Mouse (Mus musculus) gastrocnemius, adult 8-10 months (tissue): Measurements from ENCODE around the gene Zfp541. TPM values are rescaled to one million over a fixed set of nuclear protein-coding genes. Genes with fewer than 3 reads are reported as not detected.

Source experiments
- DNase-seq, 2 experiments: peaks; one replicate each; pipeline ENCODE4 v3.0.0; 2022; ENCODE audit warnings: low spot score in 2 of 2
- total RNA-seq, 4 experiments: library from RNA; stranded (reverse); gene quantifications; 2 replicates each; pipeline ENCODE4 v1.2.4; 2022

Gene Zfp541
- total RNA-seq, 4 experiments from 2014 or later, result not detected

DNA sequence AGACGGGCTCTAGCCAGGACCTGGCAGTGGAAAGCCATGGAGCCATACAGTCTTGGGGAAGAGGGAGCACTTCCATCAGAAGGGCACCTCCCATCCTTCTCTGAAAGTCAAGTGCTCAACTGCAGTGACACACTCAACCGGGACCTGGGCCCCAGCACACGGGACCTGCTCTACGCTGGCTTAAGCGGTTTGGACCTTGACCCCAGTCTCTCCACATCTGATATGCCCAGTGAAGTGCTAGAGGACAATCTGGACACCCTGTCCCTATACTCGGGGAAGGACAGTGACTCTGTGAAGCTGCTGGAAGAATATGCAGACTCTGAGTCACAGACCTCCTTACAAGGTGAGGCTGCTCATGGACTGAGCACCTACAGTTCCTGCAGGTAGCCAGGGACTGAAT, 10.3 kb downstream of the Zfp541 start:
- no peak for DNase-seq

- DNase-seq, result no peak
Measured at GRCm38 (mm10) chr7:16079947-16080346, 18.3 kb downstream of the Zfp541 start.

DNA sequence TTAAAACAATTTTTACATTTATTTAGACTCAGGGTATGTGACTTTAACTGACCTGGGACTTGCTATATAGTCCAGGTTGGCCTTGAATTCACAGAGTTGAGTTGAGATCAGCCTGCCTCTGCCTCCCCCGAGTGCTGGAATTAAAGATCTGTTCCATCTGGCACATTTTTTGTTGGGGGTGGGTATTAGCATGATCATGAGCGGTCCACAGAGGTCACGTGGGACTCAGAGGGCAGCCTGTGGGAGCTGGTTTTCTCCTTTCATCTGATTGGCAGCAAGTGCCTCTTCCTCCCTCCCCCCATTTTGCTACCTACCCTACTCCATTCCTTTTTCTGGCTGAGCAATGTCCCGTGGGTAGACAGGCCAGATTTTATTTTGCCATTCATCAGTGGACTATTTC, 19.0 kb downstream of the Zfp541 start:
- DNase-seq, result no peak

DNA sequence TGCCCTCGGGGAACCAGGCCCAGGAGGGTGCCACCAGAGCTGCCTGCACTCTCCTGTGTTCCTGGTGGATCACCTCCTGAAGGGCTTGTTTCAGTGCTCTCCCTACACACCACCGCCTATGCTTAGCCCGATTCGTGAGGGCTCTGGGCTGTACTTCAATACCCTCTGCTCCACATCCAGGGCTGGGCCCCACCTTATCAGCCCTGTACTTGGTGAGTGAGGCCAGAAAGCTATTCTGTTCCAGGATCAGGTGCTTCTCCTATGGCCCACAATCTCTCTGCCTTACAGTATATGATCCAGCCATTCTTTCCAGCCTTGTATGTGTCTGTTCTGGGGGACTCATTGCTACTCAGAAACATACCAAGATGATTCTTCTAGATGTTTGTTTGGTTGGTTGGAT, 21.7 kb downstream of the Zfp541 start:
- DNase-seq, result no peak

- DNase-seq, result no peak
Measured at GRCm38 (mm10) chr7:16087587-16087986, 26.0 kb downstream of the Zfp541 start.

DNA sequence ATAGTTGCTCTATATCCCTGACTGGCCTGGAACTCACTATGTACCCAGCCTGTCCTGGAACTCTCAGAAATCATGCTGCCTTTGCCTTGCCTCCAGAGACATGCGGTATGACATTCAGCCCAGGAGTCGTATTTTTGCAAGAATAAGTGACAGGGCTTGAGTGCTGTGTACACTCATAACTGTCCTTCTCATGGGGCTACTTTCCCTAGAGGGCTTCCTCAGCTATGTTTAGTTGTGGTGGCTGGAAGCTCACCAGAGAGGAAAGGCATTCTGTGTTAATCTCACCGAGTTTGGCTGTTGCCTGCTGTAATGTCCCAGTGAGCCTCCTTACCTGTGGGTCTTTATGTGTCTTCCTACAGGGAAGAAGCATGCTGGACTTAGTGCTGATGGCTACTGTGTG, 33.0 kb downstream of the Zfp541 start:
- no peak for DNase-seq

GRCm38 (mm10) chr7:16098021-16099017, 36.7 kb downstream of the Zfp541 start, which contains the start of gene Napa:
Gene Napa, plus strand, starts transcription at chr7:16098458.
- peak; percentile 97 to 99 for DNase-seq

DNA sequence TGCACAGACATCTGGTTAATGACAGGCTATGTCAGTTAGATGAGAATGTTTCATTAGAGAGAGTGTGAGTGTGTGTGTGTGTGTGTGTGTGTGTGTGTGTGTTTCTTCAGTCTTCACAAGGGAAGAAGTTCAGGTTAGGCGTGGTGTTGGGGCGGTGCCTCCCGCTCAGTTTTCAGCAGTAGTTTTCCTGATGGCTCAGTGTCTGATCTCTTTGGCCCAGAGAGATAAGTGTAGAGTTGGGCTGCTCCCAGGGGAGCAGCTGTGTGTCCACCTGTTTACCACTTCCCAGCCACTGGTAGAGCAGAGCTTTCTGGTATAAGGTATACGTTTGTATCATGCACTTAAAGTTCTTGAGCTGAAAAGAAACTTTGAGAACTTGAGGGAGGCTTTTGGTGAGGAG, 38.3 kb downstream of the Zfp541 start:
- DNase-seq, result no peak

- DNase-seq, result peak in 1 of 2 experiments; percentile 32
Measured at GRCm38 (mm10) chr7:16101081-16101480, 39.5 kb downstream of the Zfp541 start.

DNA sequence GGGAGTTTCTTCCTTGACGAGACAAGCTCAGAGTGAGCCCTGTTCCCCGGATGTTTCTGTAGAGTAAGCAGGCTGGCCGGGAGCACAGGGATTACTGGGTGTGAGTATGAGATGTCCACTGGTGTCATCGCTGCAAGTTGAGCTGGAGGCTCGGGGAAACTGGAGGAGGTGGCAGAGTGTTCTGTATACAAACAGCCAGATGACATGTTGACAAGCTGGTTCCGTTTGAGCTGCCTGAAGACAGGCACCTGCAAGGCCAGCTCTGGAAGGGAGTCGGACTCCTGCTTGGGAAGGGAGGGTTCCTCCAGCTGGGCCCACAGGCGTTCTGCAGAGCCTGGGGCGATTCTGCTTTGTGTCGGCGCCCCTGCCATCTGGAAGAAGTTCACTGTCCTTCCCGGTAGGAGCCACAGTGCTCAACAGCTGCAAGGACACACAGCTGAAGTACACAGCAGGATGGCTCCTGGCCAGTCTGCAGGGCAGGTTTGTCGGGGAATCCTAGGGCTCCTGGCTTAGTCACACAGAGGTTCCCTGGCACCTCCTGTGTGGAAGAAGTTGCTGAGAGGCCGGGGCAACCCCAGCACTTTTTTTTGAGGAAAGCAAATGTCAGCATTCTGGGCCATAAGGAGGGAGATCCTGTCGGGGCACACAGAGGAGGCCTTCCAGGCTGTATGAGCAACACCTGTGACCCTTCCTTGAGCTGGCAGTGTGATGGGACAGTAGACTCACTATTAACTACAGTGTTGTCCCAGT, 40.3 kb downstream of the Zfp541 start:
- peak; percentile 44 to 56 for DNase-seq

DNA sequence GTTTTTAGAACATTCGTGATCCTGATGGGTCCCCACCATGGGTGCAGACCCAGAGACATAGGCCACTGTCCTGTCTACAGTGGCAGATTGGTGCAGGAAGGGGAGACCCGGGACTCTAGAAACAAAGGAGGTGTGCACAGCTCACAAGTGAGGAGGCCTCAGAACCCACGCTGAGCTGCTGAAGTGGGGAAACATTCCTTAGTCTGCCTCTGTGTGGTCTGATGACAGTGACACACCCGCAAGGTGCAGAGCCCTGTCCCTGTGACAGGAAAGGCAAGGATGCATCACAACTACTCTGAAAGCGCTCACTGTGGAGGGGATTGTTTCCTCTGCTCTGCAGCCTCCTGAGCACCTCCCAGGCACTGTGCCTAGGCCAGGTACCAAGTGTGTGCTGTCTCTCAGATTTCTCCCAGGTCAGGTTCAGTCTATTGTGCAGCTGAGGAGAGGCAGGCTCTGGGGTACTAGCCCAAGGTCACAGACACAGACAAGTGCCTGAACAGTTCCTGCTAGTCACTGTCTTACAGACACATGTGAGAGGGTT, 41.1 kb downstream of the Zfp541 start:
- no peak for DNase-seq

GRCm38 (mm10) chr7:16103760-16104159, 42.1 kb downstream of the Zfp541 start:
- no peak for DNase-seq

DNA sequence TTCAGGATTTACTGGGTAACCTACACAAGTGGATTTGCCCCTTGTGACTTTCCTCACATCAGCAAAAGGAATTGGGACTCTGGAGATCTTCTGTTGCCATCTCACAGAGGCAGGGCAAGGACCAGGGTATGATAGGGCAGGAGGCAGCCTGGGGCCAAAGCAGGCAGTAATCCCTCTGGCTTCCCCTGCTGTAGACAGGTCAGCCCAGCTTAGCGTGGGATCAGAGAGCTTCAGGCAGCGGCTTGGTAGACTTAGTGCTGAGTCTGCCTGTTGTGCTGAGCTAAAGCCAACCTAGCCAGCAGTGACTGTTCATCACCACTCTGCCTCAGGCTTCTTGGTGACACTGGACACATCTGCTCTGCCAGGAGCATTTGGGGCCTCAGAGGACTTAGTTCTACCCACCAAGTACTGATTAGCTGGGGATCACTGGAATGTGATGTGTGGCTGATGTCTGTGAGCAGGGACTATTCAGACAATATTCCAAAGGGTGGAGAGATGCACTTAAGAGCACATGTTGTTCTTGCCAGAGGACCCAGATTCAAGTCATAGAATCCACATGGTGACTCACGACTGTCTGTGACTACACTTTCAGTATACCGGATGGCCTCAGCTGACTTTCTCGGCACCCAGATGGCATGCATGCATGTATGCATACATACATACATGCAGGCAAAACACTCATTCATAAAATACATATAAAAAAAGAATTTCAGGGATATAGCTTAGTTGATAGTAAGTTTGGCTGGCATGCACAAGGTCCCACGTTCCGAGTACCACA, 43.2 kb downstream of the Zfp541 start:
- no peak for DNase-seq

- DNase-seq, result no peak
Measured at GRCm38 (mm10) chr7:16108886-16109542, 47.4 kb downstream of the Zfp541 start.

GRCm38 (mm10) chr7:16110158-16110557, 48.5 kb downstream of the Zfp541 start:
- DNase-seq, result no peak

GRCm38 (mm10) chr7:16111284-16112090, 49.9 kb downstream of the Zfp541 start:
- no peak for DNase-seq

- no peak for DNase-seq
Measured at GRCm38 (mm10) chr7:16116418-16116817, 54.8 kb downstream of the Zfp541 start.

- no peak for DNase-seq
Measured at GRCm38 (mm10) chr7:16117100-16117499, 55.5 kb downstream of the Zfp541 start.

GRCm38 (mm10) chr7:16119569-16120261, 58.1 kb downstream of the Zfp541 start, which contains the start of gene Kptn:
Gene Kptn, plus strand, starts transcription at chr7:16119895.
- DNase-seq, result peak; percentile 83 to 84
